Mouse (Mus musculus): ENCODE measurements around the gene Nos1ap.
A peak's percentile ranks its signal among the peaks of the same experiment; 100 is the strongest.

DNA sequence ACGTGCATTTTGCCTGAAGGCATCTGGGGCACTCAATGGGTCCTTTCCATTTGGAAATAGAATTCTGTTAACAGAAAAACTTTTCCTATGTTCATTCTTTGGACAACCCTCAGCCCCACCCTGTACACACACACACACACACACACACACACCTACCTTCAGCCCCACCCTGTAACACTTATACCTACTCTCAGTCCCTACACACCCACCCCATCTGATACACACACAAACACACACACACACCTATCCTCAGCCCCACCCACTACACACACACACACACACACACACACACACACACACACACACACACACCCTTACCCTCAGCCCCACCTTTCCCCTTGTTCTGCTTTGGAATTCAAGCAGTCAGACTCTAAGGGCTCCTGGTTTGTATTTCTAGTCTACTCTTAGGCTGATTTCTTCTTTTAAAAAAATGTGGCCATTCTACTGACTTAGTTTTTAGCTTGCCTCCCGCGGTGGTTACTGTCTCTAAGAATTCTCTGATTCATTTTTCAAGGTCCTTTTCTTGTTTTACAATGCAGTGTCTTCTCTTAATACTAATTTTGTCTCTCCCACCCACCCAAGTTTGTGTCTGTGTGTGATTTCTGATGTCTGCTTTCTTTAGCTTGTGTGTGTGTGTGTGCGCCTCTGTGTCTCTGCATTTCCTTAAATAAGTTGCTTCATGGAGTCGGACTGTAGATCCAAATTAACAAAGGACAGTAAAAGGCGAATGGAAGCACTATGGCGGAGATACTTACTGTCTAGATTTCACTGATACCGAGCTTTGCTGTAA, 179.1 kb downstream of the Nos1ap start:
- TF ChIP-seq CTCF (IDR thresholded peaks at IDR 0.05) (no peak), EP300 (IDR thresholded peaks at IDR 0.05) (peak; percentile 62)

All from lung, postnatal 0 days (tissue).